Mouse (Mus musculus): Measurements from ENCODE around the gene Lrmda.
A peak's percentile ranks its signal among the peaks of the same experiment; 100 is the strongest.

- no peak for TF ChIP-seq POLR2A (IDR thresholded peaks at IDR 0.05; ENCODE audit: control insufficient read depth in 1 of 2, insufficient read depth in 1 of 2, low read depth in 1 of 2, low read length in 2 of 2, poor library complexity in 1 of 2)
- TF ChIP-seq USF1 (IDR thresholded peaks at IDR 0.05; ENCODE audit: low read depth, low read length), result no peak
- TF ChIP-seq MEF2A (IDR thresholded peaks at IDR 0.05; ENCODE audit: extremely low read depth, insufficient replicate concordance, low read depth, low read length, poor library complexity, severe bottlenecking), result no peak
- TF ChIP-seq EP300 (IDR thresholded peaks at IDR 0.05; ENCODE audit: low read depth in 1 of 2, low read length in 2 of 2), result no peak
- no peak for TF ChIP-seq CTCF (IDR thresholded peaks at IDR 0.05 in 2 of 3, conservative IDR thresholded peaks at IDR 0.05 in 1 of 3; ENCODE audit: control insufficient read depth in 1 of 3, insufficient read depth in 1 of 3, low read depth in 2 of 3, low read length in 3 of 3, poor library complexity in 1 of 3, severe bottlenecking in 1 of 3)
- TF ChIP-seq NELFE (IDR thresholded peaks at IDR 0.05; ENCODE audit: low read depth, low read length), result no peak
- no peak for TF ChIP-seq ZNF384 (IDR thresholded peaks at IDR 0.05; ENCODE audit: low read depth, low read length)
- TF ChIP-seq SIN3A (IDR thresholded peaks at IDR 0.05; ENCODE audit: low read length), result no peak
- no peak for TF ChIP-seq SMC3 (IDR thresholded peaks at IDR 0.05; ENCODE audit: low read depth, low read length)
- no peak for TF ChIP-seq NRF1 (IDR thresholded peaks at IDR 0.05; ENCODE audit: insufficient read depth, low read depth, low read length, poor library complexity, severe bottlenecking)
- no peak for TF ChIP-seq UBTF (IDR thresholded peaks at IDR 0.05; ENCODE audit: borderline replicate concordance, insufficient read depth, low read depth, low read length)
- peak; percentile 10; the same call in 1 of the 2 replicates for TF ChIP-seq RCOR1 (IDR thresholded peaks at IDR 0.05; ENCODE audit: low read depth, low read length)
Measured at GRCm38 (mm10) chr14:22952981-22953380, 933.5 kb downstream of the Lrmda start.
